Mouse (Mus musculus): ENCODE measurements at regions not wholly inside any gene's neighbourhood (a gene's known extent, or its start where the extent isn't known, plus 50 kb on each side); places are given as distances from the start of the nearest gene placed in this dataset.
A peak's percentile ranks its signal among the peaks of the same experiment; 100 is the strongest.
"Not testable (repeated sequence)": the region's sequence is repeated elsewhere in the genome, so short reads cannot be mapped to it uniquely, and the experiment has no call there.

GRCm38 (mm10) chr5:60228966-60229365, 1579.7 kb upstream of the G6pd2 start:
- H3K27me3 ChIP-seq (ENCODE audit: insufficient read depth, low read length) = no peaks in the 10 kb centered on the region
- H3K4me1 ChIP-seq (replicated peaks; ENCODE audit: low read depth, low read length) = no peaks in the 10 kb centered on the region
- H3K9me3 ChIP-seq (ENCODE audit: low read length) = no peaks in the 10 kb centered on the region
- H3K36me3 ChIP-seq (ENCODE audit: insufficient read depth, low read length) = no peaks in the 10 kb centered on the region
- no peak overlapping the region for H3K4me3 ChIP-seq (replicated peaks; ENCODE audit: low read length)
- TF ChIP-seq NANOG (IDR thresholded peaks at IDR 0.05; ENCODE audit: borderline replicate concordance, low read length) (no peak), POU5F1 (IDR thresholded peaks at IDR 0.05; ENCODE audit: borderline replicate concordance, low read length) (no peak), CTCF (conservative IDR thresholded peaks at IDR 0.05; ENCODE audit: low read length) (no peak)

- H3K36me3 ChIP-seq (ENCODE audit: insufficient read depth, low read length); H3K27me3 ChIP-seq (ENCODE audit: insufficient read depth, low read length); H3K4me1 ChIP-seq (replicated peaks; ENCODE audit: low read depth, low read length); H3K9me3 ChIP-seq (ENCODE audit: low read length): not testable (repeated sequence)
- H3K4me3 ChIP-seq (replicated peaks; ENCODE audit: low read length) = peak overlapping the region; percentile 10; the same call in 1 of the 2 replicates
Observed at GRCm38 (mm10) chr5:60231232-60231891, 1577.3 kb upstream of the G6pd2 start.

- no peaks in the 10 kb centered on the region for H3K27me3 ChIP-seq (ENCODE audit: insufficient read depth, low read length)
- H3K4me3 ChIP-seq (replicated peaks; ENCODE audit: low read length) = no peak overlapping the region
- no peak for TF ChIP-seq NANOG (IDR thresholded peaks at IDR 0.05; ENCODE audit: borderline replicate concordance, low read length)
- no peak for TF ChIP-seq POU5F1 (IDR thresholded peaks at IDR 0.05; ENCODE audit: borderline replicate concordance, low read length)
- TF ChIP-seq CTCF (conservative IDR thresholded peaks at IDR 0.05; ENCODE audit: low read length) = no peak
- H3K36me3 ChIP-seq (ENCODE audit: insufficient read depth, low read length) = no peaks in the 10 kb centered on the region
- H3K4me1 ChIP-seq (replicated peaks; ENCODE audit: low read depth, low read length) = no peaks in the 10 kb centered on the region
- no peaks in the 10 kb centered on the region for H3K9me3 ChIP-seq (ENCODE audit: low read length)
Observed at GRCm38 (mm10) chr5:60244185-60244584, 1564.4 kb upstream of the G6pd2 start.

- no peaks in the 10 kb centered on the region for H3K9me3 ChIP-seq (ENCODE audit: low read length)
- H3K4me1 ChIP-seq (replicated peaks; ENCODE audit: low read depth, low read length) = no peaks in the 10 kb centered on the region
- no peak overlapping the region for H3K4me3 ChIP-seq (replicated peaks; ENCODE audit: low read length)
- H3K27me3 ChIP-seq (ENCODE audit: insufficient read depth, low read length) = no peaks in the 10 kb centered on the region
- no peaks in the 10 kb centered on the region for H3K36me3 ChIP-seq (ENCODE audit: insufficient read depth, low read length)
- TF ChIP-seq POU5F1 (IDR thresholded peaks at IDR 0.05; ENCODE audit: borderline replicate concordance, low read length) = no peak
- TF ChIP-seq NANOG (IDR thresholded peaks at IDR 0.05; ENCODE audit: borderline replicate concordance, low read length) = no peak
- no peak for TF ChIP-seq CTCF (conservative IDR thresholded peaks at IDR 0.05; ENCODE audit: low read length)
Observed at GRCm38 (mm10) chr5:60276696-60277095, 1531.9 kb upstream of the G6pd2 start.

Measured in E14TG2a.4 (cell line).